Mouse (Mus musculus): ENCODE measurements at regions not wholly inside any gene's neighbourhood (a gene's known extent, or its start where the extent isn't known, plus 50 kb on each side); places are given as distances from the start of the nearest gene placed in this dataset.

DNA sequence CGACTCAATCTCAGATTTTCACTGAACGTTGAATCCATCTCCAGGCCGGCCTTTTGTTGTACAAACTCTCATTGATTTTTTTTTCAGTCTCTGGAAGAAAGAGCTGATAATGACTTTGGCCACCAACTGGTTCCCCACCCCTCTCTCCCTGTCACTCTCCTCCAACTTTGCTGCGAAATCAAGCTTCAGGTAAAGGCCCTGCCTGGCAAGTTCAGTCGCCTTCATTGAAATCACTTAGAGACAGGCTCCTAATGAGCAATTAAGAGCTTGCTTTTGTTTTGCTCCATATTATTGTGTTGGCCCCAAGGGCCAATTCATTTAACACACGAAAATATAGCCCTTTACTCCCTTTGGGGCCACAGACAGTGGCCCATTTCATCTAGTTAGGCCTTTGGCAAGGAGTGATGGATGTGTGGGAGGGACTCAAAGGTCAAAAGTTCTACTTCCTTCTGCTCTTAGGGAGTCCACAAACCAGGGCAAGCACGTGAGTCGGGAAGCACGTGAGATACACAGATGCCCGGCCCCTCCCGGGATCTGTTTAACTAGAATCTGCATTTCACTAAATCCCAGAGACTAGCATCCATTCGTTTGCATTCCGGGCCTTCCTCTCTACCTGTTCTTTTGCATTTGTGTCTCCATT lies 120.0 kb downstream of the Dact1 start:
- DNase-seq (ENCODE audit: low spot score) = no peak

GRCm38 (mm10) chr12:71430331-71430730 lies 120.6 kb downstream of the Dact1 start:
- DNase-seq (ENCODE audit: low spot score) = no peak

DNA sequence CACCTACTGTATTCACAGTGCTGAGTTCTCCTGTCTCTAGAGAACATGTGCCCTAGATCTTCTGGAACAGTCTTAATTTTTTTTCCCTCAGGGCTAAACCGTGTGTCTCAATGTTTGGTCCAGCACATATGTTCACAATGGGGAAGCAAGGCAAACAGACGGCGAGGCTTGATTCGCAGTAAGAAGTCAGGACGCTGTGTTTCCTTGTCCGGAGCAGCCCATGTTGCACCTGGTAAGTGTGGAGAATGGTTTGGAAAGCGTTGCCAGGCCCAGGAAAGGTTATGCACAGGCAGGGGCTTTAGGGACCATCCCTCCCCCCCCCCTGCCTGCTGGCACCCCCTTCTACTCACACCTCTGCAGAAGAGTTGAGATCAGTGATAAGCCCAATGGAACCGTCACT lies 121.4 kb downstream of the Dact1 start:
- no peak for DNase-seq (ENCODE audit: low spot score)

DNA sequence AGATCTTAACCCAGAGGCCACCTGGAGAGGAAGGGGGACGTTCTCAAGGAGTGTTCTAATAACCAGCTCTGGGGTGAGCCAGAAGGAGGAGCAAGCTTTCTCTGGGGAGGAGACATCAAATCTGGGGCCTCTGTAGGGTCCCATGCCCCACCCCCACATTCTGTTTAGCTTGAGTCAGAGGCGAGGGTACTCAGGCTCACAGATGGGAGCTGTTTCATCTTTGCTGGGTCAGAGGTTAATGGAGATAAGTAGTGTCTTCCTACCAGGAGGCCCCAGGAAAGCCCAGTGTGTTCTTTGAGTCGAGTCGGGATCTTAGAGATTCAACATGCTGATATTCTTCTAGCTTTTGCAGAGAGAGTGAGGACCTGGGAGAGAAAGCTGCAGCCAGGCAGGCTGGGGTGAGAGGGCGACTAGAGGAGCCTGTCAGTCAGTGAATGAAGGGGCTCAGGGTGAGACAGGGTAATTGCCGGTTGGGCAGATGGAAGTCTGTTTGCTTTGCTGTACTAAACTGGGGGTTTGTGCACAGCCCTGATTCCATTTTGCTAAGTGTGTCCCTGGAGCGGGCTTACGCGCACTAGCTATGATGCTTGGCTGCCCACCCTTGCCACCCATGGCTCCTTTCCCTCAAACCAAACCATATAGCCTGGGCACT lies 124.0 kb downstream of the Dact1 start:
- DNase-seq (ENCODE audit: low spot score) = no peak

DNA sequence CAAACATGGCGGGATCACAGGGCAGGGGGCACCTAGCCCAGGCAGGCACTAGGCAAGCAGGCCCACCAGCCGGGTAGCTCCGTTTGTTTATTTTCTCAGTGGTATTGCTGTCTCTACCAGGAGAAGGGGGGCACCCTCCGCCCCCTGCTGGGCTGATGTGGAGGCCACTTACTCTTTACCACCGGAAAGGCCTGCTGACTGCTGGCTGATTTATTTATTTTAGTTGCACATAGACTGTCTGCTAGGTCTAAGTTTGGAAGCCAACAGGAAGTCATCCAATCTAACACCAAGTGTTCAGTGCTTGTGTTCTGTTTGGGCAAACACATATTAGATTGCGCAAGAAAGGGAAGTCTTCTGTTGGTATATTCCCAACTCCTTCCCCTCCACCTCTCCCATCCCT lies 128.6 kb downstream of the Dact1 start:
- no peak for DNase-seq (ENCODE audit: low spot score)

DNA sequence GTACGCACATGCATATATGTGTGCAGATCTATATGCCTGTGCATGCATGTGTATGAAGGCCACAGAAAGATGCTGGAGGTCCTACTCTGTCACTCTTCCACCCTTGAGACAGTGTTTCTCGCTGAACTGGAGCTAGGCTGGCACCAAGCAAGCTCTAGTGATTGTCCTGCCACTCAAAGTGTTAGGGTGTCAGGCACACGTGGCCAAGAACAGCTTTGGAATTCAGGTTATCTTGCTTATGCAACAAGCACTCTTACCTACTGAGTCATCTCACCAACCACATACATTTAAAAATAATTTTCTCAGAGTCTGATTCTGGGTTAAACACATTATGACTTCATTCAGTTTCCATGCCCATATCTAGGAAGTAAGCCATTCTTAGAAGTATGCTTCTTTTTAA lies 131.2 kb downstream of the Dact1 start:
- no peak for DNase-seq (ENCODE audit: low spot score)

- no peak for DNase-seq (ENCODE audit: low spot score)
These were observed 131.6 kb downstream of the Dact1 start for GRCm38 (mm10) chr12:71441272-71441671.

- DNase-seq (ENCODE audit: low spot score) = no peak
These were observed 136.7 kb downstream of the Dact1 start for GRCm38 (mm10) chr12:71446177-71446891.

DNA sequence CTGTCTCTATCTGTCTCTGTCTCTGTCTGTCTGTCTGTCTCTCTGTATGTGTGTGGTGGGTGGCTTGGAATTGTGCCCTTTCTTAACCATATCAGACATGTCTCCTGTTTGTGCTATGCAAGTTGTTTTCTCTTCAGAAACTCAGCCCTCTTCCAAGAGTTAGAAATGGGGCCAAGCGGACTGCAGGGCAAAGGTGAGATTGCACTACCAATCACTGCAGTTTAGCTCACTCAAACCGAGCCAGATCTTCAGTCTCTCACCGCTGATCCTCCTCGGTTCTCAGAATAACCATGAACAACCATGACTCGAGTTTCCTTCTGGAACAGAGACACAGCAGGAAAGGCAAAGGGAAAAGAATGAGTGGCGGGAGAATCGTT lies 137.2 kb downstream of the Dact1 start:
- DNase-seq (ENCODE audit: low spot score) = no peak

DNA sequence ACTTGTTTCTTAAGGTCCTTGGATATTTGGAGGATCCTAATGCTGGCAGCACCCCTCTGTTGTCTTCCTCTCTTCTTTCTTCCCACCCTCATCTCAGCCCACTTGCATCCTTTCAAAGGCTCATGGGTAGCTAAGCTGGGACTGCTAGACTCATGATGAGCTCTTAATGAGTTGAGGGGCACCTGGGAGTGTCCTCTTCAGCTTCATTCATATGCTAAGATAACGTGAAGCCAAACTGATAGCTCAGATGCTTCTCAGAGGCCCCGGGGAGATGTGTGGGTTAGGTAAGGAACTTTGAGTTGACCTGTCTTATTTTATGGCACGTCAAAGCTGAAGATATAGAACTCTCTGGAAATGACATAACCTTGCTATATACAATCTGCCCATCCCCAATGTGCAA lies 139.3 kb downstream of the Dact1 start:
- DNase-seq (ENCODE audit: low spot score) = no peak

DNA sequence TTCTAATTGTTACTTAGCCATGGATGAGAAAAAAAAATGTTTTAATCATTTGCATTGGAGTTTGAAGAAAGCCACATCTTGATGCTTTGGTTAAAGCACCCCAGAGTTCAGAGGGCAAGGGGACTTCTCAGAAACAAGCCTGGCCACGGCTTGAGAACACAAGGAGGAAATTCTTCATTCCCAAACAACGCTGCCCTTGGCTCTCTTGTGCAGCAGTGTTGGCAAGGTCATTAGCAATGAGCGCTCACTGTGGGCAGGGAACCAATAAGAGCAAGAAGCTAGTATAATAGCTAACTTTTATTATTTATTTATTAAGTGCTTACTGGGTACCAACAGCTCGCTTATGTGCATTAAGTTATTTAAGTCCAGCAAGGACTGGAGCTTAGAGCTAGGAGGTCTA lies 140.4 kb downstream of the Dact1 start:
- no peak for DNase-seq (ENCODE audit: low spot score)

- DNase-seq (ENCODE audit: low spot score) = no peak
These were observed 141.2 kb downstream of the Dact1 start for GRCm38 (mm10) chr12:71450680-71451463.

- no peak for DNase-seq (ENCODE audit: low spot score)
These were observed 147.2 kb downstream of the Dact1 start for GRCm38 (mm10) chr12:71456900-71457299.

GRCm38 (mm10) chr12:71458559-71459176 lies 149.0 kb downstream of the Dact1 start:
- DNase-seq (ENCODE audit: low spot score) = no peak

GRCm38 (mm10) chr12:71460643-71461042 lies 151.0 kb downstream of the Dact1 start:
- DNase-seq (ENCODE audit: low spot score) = no peak

DNA sequence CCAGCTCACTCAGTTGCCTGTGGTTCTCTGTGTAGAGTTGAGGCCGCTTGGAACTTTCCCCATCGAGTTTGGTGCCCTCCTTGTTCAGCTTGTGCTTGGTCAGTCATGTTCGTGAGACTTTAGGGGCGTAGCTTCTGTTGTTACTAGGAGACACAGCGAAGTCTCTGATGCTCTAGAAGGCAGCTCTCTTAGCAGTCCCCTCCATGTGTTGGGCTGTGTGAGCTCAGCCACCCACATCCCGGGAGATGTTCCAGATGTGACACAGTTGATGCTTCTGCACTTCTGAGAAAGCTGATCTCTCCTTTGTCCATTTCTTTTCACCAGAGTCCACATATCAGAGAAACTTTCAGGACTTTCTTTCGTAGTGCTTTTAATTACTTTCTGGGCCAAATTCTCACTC lies 158.1 kb downstream of the Dact1 start:
- no peak for DNase-seq (ENCODE audit: low spot score)

DNA sequence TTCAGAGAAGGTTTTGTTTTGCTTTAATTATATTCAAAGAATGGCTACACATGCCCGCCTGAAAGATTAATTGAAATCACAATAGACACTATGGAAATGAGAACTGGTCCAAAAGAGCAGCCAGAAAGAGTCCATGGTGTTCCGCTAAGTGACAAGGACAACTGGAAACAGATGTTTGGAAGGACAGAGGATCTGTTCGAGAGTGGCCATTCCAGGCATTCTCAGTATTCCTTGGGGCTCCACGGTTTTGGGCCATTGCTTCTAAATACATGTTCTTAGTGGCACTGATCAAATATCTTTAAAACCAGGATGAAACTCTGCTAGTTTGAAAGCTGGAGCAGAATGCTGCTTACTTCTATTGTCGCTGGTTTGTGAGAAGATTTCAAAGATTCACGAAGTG lies 158.6 kb downstream of the Dact1 start:
- no peak for DNase-seq (ENCODE audit: low spot score)

GRCm38 (mm10) chr12:71470983-71471715 lies 161.5 kb downstream of the Dact1 start:
- DNase-seq (ENCODE audit: low spot score) = no peak

- no peak for DNase-seq (ENCODE audit: low spot score)
These were observed 162.0 kb downstream of the Dact1 start for GRCm38 (mm10) chr12:71471720-71472119.

DNA sequence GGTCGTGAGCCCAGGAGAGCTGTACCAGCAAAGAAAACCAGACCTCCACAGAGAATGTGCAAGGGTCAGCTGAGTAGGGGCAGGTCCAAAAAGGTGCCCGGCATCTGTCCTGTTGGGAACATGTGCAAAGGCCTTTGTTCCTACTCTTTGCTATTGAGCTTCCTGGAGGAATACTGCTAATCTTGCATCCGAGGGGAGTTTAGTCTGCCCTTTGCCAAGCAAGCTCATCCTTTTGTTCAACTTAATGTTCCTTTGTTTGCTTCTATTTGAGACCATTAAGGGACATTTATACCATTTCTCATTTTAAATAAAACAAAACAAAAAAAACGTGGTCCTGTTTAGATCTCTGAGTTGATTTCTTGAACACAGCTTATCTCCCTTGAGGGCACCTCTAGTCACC lies 166.6 kb downstream of the Dact1 start:
- DNase-seq (ENCODE audit: low spot score) = no peak

DNA sequence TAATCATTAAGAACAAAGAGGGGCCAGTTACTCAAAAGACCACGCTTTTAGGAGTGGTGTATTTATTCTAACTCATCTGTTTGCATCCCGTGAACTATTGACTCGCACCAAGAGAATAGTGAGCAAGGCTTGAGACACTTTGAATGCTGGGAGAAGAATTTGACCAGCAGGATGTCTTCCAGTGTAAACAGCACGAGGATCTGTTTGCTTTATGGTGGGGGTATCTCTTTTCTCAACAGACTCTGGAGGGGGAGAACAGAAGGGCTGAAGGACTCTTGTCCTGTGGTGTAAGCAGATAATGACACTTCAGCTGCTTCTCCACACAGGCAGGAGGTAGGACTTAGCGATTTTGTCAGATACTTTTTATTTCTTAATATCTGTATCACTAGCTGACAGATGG lies 168.0 kb downstream of the Dact1 start:
- no peak for DNase-seq (ENCODE audit: low spot score)

- no peak for DNase-seq (ENCODE audit: low spot score)
These were observed 171.7 kb downstream of the Dact1 start for GRCm38 (mm10) chr12:71481371-71481770.
